Mouse (Mus musculus): Measurements from ENCODE around the gene Thada.

DNA sequence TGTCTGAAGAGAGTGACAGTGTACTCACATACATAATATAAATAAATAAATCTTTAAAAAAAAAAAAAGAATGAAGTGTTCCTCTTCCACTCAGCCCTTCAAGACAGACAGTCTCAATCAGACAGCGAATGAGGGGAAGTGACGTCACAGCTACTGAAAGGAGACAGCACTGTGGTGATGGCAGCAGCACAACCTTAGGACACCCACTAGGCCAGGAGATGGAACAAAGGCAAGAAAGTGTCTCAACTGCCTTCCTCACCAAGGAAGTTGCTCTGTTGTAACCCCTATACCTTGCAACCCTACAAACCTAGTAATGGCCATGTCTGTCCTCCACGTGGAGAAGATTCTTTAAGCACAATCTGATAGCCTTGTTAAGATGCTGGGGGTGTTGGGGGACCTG, 125.4 kb downstream of the Thada start:
- TF ChIP-seq POLR2A (IDR thresholded peaks at IDR 0.05; ENCODE audit: borderline replicate concordance, control insufficient read depth, low read depth, low read length), result no peak
- no peak for TF ChIP-seq CTCF (IDR thresholded peaks at IDR 0.05; ENCODE audit: control insufficient read depth, insufficient read depth, low read length)

Data from bone marrow, adult 2 months (tissue).